Mouse (Mus musculus) CD4-positive helper T cell, adult 2 months (primary cell): Measurements from ENCODE around the gene Ctcfl.

Experiments used
- DNase-seq: peaks from one replicate; pipeline ENCODE4 v3.0.0-alpha.2; 2012; ENCODE audit warnings: low read depth, missing footprints, low spot score

The Ctcfl gene

DNA sequence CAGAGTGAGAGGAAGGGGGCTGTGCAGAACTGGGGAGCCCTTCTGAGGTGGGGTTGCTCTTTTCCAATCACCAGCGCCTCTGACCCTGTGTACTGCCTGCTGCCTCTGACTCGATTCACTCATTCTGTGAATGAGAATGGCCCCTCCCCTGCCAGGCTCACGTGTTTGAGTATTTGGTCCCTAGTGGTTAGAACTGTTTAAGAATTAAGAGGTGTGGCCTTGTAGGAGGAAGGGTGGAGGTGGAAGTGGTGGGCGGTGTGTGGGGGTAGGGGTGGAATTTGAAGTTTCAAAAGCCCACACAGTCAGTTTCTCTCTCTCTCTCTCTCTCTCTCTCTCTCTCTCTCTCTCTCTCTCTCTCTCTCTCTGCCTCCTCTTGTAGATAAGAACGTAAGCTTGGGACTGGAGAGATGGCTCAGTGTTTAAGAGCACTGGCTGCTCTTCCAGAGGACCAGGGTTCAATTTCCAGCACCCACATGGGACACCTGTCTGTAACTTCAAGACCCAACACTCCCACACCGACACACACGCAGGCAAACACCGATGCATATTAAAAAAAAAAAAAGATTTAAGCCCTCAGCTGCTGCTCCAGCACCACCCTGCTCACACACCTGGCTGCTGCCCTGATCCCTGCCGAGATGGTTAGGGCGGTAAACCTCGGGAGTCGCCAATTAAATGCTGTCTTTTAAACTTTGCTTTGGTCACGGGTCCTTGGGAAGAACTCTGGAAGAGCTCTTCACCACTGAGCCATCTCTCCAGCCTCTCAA lies 35.4 kb downstream of the Ctcfl start:
- peak; percentile 97 for DNase-seq

DNA sequence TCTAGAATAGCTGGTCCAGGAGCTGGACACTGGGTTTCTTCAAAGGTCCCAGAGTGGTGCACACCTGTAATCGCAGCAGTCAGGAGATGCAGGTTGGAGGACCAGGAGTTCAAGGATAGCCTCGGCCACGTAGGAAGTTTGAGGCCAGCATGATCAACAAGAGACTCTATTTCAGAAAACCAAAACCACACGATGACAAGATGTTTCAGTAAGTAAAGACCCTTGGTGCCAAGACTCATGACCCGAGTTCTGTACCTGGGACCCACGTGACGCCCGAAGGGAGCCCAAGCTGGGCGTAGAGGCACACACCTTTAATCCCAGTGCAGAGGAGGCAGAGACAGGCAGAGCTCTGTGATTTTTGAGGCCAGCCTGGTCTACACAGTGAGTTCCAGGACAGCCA lies 36.2 kb downstream of the Ctcfl start:
- DNase-seq = no peak

DNA sequence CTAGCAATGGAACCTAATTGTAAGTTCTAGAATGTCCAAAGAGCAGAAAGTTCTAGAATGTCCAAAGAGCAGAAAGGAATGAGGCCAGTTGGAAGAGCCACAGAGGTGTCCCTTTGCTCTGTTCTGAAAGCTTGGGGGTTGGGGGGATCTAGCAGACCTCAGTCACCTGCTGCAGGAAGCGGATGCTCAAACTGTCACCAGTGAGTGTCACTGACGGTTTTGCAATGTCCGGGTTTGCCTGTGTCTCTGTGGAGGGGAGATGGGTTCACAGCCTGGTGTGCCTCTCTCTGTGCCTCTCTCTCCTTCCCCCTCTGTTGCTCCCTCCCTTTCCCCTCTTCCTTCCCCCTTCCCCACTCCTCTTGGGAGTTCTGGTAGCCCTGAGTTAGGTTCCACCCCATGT lies 36.6 kb downstream of the Ctcfl start:
- peak; percentile 70 for DNase-seq

DNA sequence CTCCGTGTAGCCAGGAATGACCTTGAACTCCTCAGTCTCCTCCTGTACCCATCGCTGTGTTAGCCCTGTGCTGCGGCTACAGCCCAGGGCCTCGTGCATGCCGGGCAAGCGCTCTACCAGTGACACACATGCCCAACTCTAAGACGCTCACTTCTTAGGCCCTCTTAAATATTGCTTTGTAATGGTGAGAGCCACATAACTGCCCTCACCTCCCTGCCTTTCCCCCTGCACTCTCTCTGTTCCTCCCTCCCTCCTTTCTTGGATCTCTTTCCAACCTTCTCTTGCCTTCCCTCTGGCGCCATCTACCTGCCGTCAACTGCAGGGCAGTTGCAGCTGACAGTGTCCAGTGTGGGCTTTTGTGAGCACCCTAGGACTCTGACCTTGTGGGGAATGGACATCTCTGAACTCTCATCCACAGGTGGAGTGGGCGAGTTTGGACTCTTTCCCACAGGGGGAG lies 38.5 kb downstream of the Ctcfl start:
- DNase-seq = peak; percentile 77

DNA sequence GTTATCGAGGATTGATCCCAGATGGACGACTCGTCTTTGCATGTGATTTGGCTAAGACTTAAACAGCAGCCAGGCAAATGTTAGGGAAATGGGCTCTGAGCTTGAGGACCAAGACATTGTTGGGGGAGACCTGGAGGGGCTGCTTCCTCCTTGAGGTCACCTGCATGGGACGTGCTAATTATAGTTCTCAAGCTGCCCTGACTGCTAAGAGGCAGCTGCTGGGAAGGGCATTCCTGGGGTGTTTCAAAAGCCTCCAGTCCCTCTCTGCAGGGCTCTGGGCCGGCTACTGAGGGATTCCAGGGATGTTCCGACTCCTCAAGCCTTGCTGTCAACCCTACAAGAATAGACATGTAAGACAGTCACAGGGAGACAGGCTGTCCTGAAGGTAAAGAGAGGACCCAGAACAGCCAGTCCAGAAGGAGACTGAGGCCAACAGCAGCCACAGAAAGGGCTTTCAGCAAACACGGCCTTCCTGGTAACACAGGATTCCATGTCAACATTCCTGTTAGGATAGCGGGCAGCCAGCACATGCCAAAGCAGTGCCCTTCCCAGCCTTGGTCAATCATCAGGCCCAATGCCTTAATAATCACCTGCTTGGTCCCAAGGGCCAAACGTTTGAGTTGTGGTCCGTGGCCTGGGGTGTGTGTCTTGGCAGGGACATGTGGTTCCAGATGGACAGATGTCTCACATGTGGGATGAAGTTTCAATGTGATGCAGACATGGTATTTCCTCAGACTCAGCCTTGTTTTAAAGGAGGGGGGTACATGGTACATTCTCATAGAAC lies 39.4 kb downstream of the Ctcfl start:
- DNase-seq = no peak

DNA sequence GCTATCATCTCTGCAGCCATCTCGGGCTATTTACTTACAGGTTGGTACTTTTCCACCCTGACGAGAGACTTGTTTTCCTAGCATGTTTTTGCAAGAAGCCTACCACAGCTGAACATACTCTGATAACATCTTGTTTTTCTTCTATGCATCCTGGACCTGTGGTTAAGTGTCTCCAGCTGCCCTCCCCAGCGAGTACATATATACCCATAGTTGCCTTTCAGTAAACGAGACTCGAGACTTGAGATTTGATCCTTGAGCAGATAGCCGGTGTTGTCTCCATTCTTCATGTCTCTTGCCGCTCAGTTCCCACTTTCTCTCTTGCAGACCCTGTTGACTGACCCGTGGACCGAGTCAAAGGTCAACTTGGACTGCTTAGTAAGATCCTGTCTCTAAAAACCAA lies 42.4 kb downstream of the Ctcfl start:
- DNase-seq = peak; percentile 62

DNA sequence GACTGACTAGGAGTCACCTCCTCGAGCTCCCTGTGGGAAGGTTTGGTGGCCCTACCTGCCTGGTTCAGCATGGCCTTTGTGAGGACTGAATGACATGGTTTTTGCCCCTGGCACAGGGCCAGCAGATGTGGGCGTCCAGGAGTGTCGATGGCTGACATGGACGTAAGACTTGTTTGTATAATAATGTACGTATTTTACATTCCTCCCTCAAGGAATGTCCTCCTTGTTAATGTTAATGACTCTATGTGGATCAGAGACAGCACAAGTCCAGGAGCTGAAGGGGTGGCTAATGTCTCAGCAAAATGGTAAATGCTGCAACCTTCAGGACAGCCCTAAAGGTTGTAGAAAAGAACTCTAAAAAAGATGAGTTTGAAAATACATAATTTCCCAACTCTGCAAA lies 45.7 kb downstream of the Ctcfl start:
- DNase-seq = no peak

DNA sequence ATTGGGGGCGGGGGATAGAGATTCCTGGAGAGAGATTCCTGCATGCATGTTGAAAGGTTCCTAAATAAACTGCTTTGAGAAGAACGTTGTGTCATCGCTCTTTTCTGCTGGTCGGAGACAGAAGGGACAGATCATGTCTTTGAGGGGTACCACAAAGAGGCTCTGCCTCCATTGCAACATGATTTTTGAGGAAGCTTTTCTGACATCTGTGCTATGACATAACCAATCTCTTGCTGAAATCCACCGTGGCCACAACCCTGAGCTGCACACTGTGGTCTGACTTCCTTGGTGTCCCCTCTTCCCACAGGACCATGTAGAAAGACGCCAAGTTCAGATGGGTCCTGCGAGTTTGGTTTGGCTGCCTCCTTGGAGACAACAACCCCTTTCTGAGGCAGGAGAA lies 46.4 kb downstream of the Ctcfl start:
- DNase-seq = no peak

DNA sequence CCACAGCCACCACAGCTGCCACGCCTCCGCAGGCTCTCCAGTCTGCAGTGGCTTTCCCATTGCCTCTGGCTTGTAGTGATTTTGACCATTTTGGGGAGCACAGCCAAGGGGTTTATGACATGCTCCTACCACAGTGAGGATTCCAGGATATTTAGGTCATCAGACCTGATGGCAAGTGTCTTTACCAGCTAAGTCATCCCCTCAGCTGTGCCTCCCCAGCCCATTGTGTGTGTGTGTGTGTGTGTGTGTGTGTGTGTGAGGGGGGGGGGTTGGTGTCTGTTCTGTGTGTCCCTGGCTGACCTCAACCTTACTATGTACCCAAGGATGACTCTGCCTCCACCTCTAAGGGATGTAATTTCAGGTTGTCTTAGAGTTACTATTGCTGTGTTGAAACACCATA lies 54.5 kb downstream of the Ctcfl start:
- no peak for DNase-seq

DNA sequence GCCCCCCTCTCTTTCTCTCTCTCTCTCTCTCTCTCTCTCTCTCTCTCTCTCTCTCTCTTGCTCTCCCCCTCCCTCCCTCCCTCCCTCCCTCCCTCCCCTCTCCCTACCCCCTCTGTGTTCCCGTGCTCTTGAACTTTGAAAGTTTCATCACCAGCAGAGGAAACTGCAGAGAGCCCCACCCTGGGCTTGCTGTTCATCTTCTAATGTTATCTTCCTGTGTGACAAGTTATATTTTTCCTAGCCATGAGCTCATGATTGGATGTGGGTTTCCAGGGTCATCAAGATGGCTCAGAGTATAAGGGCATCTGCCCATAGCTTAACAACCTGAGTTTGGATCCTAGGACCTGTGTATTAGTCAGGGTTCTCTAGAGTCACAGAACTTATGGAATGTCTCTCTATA lies 56.1 kb downstream of the Ctcfl start:
- DNase-seq = peak; percentile 73

DNA sequence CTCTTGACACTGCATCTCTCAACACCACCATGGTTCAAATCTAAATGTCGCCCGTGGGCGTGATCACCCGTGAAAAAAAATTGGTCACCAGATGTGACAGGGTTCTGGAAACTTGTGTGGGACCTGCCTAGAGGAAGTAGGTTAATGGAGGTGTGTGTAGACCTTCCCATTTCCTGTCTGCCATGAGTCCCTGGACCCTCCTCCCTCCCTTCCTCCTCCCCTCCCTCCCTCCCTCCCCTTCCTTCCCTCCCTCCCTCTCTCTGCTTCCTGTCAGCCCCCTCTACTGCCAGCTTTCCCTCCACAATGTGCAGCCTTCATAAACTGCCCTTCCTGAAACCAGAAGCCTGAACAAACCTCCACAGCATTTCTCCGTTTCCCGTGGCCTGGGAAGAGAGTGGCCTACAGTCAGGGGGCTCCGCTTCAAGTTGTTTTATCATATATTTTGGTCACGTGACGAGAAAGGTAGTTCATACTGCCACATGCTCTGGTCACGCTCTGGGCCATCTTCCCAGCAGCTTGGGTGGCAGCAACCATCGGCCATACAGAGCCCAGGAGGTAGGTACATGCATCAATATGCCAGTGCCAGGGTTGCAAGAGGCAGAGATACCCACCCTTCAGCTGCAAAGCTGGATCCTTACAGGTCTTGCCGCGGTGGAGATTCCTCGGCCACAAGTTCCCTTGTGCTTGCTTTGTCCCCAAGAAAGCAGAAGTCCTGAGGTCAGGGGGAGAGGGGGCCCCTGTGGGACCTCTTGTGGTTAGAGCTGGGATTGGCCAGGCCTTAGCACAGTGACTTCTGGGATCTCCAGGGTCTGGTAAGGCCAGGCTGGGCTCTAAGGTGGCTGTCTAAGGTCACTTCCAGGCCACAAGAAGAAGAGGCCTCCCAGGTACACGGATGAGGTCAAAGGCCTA lies 57.6 kb downstream of the Ctcfl start:
- peak; percentile 57 for DNase-seq

DNA sequence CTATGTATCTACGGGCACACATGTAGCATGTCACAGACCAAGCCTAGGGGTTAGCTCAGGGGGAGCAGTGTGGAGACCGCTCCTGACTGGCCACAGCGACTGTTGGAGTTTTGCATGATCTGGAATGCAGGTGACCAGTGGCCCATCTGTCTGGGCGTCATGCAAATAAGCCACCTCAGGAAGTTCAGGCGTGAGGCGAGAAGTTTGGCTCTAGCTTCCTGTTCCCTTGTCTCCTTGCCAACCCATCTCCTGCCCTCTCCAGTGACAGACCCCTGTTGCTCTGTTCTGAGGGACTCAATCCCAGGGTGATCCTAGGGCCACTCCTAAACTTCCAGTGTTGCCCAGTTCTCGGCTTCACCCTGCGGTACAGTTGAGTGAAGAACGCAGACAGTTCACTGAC lies 58.9 kb downstream of the Ctcfl start:
- no peak for DNase-seq

DNA sequence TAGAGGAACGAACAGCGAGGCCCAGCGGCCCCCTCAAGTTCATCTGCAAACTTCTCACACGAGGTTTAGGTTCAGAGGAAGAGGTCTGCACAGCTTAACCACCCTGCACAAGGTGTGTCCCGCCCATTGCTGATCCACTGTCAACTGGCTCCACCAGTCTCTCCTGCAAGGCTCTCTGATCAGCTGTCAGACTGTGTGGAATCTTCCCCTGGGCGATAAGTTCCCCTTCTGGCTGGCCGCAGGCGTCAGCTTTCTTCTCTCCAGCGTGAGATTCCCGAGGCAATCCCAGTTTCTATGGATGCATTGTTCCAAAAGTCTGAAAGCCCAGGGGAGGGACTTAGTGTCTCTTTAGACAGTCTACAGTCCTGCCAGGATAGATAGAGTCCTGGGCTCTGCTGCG lies 61.1 kb downstream of the Ctcfl start:
- DNase-seq = no peak

DNA sequence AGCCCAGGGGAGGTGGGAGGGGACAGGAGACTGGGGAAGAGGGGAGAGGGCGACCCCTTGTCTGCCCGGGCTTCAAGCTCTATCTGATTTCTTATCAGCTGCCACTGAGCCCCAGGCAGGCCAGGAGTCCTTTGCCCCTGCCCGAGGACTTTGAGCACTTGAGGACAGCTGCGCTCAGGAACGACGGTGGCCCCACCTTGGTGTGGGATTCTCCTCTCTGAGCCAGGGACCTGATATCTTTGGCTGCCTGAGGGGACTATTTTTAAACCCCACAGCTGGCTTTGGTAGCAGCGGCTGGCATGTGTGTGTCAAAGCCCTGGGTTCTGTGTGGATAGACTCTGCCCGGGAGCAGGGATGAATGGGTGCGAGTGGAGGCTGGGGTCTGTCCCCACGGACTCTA lies 61.7 kb downstream of the Ctcfl start:
- no peak for DNase-seq

DNA sequence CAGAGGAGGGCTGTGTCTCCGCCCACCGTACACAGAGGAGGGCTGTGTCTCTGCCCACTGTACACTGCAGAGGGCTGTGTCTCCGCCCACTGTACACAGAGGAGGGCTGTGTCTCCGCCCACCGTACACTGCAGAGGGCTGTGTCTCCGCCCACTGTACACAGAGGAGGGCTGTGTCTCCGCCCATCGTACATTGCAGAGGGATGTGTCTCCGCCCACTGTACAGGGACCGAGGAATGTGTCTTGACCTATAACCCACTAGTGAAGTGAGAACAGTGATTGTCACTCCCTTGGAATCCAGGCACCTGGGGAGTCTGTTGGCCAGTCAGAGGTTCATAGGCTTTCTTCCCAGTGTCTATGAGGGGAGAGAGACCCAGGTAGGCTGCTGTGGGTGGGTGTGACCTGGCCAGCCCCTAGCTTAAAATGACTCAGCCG lies 62.4 kb downstream of the Ctcfl start:
- peak; percentile 64 for DNase-seq

DNA sequence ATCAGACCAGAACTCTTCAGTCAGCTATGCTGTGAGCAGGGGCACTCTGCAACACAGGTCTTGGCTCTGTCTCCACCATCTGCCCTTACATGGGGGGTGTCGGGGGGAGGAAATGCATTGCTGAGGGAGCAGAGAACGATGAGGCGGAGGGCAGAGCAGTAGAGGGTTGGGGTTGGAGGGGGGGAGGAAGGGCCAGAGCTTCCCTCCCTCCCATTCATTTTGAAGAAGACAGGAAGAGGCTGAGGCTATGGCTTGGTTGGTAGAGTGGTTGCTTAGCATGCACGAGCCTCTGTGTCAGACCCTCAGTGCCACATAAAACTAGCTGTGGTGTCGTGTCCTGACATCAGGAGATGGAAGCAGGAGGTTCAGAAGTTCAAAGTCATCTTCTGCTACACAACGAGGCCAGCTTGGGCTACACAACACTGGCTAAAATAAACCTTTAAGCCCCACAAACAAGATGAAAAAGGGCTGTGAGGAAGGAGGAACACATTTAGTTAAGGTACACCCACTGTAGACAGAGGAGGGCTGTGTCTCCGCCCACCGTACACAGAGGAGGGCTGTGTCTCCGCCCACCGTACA lies 62.9 kb downstream of the Ctcfl start:
- DNase-seq = peak; percentile 57

DNA sequence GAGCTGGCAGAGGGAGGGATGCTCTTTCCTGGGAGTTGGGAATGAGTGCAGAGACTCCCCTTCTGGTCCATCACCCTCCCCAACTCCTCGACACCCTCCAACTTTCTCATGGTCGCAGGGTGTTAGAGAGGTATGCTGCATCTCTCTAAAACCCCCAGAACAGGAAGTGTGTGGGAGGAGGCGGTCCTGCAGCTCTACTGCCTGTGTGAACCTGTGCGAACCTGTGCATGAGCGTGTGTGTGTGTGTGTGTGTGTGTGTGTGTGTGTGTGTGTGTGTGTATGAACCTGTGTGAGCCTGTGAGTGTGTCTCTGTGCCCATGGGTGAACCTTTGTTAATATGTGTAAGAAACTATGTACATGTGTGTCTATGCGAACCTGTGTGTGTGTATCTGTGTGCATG lies 65.5 kb downstream of the Ctcfl start:
- DNase-seq = peak; percentile 87

DNA sequence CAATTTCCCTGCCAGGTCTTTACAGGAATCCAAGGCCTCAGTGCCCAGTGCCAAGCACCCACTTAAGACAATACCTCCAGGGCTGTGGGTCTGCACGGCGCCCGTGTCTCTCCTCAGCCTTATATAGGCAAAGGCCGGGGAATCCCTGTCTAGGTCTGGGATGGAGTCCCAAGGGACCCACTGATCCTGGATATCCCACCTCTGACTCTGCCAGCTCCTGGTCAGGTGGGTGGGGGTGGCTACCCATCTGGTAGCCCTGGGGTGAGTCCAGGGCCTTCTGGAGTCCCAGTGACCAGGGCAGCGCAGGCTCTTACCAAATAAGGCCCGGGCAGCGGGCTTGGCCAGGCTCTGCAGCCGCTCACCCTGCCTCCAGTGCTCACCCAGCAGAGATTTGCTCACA lies 66.4 kb downstream of the Ctcfl start:
- no peak for DNase-seq

DNA sequence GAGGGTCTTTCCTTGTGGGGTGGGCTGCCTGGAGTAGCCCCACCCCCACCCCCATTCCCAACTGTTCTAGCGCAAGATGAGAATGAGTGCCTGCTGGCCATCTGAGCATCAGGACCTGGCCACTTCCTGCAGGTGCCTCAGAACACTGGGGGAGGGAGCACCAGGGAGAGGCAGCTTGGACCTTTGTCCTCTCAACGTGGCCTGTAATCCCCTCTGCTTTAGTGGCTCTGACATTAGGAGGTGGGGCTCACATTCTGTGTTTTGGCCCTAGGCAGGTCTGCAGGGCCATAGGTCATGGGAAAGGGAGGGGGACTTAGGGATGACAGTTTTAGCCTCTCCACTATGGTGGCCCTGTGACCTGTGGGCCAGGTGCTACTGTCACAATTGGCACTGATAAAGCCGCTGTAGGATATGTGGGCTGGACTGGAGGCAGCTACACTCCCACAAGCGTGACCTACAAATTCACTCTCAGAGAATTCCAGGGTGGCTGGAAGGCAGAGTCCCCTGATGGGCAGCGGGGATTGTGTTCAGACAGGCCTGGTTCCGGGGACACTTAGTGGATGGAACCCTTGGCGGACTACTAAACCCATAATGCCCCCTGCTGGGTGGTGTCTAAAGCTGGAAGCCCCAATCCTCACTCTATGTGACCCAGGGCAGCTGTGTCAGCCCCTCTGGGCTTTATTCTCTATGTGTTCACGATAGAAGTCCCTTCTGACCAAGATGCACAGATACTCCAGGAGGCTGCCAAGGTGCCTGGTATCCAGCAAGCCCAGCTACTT lies 68.5 kb downstream of the Ctcfl start:
- DNase-seq = no peak

DNA sequence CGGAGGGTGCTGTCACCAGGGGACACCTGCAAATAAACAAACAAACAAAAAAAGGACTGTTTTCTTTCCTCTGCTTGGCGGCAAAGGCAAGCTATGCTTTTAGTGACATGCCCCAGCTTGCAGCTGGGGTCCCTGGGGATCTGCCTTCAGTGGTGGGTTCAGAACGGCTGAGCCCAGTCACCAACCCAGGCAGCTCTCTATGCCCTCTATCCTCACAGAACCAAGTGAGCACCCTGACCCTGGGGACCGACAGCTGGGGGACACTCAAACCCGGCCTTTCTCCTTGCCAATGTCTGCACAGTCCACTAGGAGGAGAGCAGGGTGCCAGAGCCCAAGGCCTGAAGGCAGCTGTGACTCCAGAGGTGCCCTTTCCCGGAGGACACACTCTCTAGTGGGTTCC lies 69.5 kb downstream of the Ctcfl start:
- no peak for DNase-seq

DNA sequence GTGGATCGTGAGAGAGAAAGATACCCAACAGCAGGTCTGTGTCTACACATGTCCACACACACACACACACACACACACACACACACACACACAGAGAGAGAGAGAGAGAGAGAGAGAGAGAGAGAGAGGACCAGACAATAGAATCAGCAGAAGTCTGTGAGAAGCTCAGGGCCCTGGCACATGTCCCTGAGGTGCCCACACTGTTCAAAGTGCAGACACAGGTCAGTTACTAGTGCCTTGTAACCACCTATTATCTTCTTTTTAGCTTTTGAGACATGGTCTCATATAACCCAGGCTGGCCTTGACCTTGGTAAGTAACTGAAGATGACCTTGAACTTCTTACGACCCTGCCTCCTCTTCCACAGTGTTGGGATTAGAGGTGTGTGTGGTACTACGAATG lies 70.1 kb downstream of the Ctcfl start:
- no peak for DNase-seq
